Mouse (Mus musculus): Measurements from ENCODE around the gene Appl1.
A peak's percentile ranks its signal among the peaks of the same experiment; 100 is the strongest.

The Appl1 gene

DNA sequence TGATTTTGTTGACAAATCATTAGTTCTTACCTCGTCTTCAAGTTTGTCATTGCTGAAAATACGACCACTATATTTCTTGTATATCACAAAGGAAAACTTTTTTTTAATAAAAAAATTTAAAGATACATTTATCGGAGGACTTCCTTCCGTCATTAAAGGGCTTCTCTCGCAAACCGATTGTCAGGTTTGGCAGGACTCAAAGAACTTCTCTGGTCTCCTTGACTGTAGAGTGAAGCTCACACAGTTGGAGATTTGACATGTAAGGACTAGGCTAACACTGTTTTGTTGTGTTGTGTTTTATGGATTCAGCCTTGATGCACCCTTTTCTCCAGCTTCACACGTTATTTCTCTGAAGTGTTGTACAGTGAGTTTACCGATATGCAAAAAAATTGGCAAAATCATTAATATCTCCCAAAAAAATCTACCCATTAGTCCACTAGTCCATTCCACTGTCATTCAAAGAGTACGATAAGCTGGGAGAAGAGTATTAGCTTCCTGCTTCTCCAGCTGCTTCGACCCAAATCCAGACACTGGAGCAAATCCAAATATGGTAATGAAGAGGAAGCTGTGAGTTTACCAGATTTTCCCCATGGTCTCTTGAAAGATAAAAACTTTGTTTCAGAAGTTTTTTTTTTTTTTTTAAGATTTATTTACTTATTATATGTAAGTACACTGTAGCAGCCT, at the start of gene Appl1:
Gene Appl1, minus strand, starts transcription at position 127 of the 684 bp plus-strand sequence.
- no peak for DNase-seq (ENCODE audit: low read depth, low spot score)

DNA sequence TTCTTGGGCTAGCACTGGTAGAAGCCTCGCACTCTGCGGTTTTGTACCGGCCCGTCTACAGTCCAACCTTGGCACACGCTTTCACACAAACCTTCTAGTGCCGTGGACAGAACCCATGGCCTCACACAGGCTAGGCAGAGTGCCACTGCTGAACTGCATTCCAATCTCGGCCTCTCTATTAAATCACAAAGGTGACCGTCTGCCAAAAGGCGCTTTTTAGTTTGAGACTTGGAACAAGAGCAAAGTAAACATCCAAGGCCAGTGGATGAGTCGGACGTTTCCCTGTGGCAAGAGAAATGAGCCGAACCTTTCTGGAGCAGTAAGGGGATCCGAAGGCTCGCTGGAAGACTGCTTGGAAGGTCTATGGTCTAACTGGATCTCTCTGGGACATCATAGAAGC, 48.8 kb upstream of the Appl1 start:
- DNase-seq (ENCODE audit: low read depth, low spot score): no peak

DNA sequence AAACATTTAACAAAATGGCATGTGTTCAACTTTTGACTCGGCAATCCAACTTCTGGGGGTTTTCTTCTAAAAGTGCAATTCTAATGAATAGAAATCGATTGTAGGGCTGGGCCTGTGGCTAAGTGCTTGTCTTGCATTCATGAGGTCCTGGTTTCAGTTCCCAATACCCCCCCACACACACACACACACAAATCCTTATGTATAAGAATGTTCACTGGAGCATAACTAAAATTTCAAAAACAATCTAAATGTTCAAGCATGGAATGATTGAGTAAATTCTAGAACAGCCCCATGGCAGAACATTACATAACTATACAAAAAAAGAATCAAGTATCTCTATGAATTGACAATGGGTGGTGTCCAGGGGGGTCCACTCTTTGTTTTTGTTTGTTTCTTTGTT, 46.9 kb upstream of the Appl1 start:
- no peak for DNase-seq (ENCODE audit: low read depth, low spot score)

DNA sequence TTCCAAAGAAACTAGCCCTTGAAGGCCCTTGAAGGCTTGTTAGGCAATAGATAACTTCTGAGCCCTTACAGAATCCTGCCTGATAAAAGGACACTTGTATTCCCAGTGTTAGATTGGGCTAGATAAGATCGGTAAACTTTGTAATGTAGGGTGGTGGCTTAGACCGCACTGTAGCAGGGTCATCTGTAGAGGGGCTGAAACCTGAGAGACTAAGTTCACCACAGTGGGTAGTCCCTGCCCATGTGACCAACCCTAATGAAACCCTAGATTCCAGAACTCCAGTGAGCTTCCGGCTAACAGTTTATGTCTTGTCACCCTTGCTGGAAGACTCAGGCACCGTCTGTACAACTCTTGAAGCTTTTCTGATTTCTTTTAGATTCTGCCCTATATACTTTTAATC, 42.6 kb upstream of the Appl1 start:
- DNase-seq (ENCODE audit: low read depth, low spot score): no peak

DNA sequence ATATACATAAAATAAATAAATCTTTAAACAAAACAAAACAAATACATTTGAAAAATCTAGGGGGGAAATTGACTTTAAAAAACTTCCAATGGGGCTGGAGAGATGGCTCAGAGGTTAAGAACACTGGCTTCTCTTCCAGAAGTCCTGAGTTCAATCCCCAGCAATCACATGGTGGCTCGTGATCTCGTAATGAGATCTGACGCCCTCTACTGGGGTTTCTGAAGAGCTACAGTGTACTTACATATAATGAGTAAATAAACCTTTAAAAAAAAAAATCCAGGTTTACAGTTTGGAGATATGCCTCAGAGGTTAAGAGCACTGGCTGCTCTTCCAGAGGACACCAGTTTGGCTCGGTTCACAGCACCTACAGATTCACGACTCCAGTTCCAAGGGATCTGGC, 40.5 kb upstream of the Appl1 start:
- DNase-seq (ENCODE audit: low read depth, low spot score): no peak

DNA sequence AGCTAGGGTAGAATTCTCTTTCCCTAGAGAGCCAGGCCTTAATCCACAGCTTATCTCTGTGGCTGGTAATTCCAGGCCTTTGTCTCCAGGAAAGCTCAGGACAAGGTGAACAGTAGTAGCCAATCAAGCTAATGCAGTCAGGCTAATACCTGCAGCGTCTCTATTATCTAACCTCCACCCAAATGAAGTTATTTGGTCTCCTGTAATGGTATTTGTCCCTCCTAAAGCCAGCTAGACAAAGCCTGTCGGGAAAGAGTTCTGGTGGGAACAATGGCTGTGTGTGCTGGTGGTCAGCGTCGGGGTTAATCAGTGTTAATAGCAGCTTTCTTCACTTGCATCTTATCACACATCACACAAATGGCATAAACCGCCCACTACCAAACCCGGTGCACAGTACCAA, 34.9 kb upstream of the Appl1 start:
- DNase-seq (ENCODE audit: low read depth, low spot score): no peak

DNA sequence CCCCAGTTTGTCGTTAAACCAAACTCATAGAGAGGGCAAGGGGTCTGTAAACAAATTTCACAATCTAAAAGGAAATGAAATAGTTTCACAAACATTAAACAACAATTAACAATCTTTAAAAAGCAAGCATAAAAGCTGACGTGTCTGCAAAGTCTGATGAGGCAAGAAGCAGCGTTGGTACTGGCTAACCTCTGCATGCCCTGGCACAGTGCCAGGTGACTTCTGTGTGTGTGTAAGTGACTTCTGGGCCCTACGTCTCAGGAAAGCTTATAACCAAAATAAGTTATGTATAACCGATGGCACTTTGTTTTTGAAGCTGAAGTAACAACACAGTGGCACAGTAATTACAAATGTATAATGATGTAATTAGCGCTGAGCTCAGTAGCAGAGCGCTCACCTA, 33.9 kb upstream of the Appl1 start:
- DNase-seq (ENCODE audit: low read depth, low spot score): peak; percentile 19

DNA sequence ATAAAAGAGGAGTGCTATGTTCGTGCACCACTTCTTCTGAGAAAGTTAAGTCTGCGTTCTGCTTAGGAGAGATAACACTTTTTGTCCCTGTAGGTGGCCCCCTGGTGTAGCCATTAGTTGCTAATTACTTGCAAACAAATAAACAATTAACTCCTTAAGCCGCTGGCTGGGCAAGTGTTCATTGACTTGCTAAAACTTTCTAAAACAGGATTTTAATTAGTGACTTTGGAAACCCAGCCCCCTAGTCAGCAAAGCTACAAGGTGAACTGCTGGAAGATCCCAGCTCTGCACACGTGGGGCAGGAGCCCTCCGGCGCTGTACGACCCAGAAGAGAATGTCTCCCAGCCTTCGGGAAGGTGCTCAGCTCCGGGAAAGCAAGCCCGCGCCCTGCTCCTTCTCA, 29.4 kb upstream of the Appl1 start:
- peak; percentile 13 for DNase-seq (ENCODE audit: low read depth, low spot score)

DNA sequence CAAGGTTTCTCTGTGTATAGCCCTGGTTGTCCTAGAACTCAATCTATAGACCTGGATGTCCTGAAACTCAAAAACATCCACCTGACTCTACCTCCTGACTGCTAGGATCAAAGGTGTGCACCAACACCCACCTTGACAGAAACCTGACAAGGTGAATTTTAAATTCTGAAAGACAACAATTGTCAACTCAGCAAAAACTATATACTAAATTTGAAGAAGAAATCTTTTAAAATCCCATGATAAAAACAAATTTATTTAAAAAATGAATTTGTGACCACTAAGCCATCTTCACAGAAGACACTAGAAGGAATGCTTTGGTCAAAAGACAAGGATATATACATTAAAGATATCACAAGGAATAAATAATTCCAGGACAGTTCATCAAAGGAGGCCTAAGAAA, 25.2 kb upstream of the Appl1 start:
- DNase-seq (ENCODE audit: low read depth, low spot score): no peak

DNA sequence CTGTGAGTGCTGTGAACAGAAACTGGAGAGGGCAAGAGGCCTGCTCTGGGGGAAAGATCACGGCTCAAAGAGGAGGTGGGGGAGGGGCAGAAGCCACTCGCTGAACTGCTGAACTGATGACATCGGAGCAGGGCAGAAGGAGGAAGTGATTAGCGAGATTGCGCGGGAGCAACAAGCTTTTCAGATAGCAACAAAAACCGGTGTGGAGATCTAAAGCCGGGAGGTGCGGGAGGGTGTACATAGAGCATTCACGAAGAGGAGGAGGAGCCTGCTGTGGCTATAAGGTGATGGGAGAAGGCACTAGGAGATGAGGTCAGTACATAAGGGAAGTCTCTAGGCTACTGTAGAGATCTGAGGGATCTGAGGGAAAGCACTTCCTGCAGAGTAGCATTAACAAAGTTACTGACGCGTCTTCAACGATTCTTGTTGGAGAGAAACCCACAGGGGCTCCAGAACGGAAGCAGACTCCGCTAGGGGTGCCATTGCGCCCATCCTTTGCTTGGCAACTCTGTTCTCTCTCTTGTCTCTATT, 23.2 kb upstream of the Appl1 start, which contains the start of gene Hesx1:
Gene Hesx1, plus strand, starts transcription at position 206 of the 531 bp plus-strand sequence.
- peak; percentile 50 for DNase-seq (ENCODE audit: low read depth, low spot score)

DNA sequence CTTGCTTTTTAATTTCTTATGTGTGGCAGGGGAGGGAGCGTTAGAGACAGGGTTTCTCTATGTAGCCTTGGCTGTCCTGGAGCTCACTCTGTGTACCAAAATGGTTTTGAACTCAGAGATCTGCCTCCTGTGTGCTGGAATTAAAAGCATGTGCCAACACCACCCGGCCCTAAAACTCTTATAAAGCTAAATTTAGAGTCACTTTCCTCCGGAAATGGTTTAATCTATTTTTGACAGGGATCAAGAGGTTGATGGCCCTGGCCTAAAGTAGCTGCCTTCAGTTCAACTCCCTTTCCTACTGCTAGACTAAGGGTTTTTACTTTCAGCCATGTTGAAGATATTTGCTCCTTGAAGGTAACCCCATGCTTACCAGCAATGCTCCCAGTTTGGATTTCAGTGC, 22.4 kb upstream of the Appl1 start:
- DNase-seq (ENCODE audit: low read depth, low spot score): no peak

DNA sequence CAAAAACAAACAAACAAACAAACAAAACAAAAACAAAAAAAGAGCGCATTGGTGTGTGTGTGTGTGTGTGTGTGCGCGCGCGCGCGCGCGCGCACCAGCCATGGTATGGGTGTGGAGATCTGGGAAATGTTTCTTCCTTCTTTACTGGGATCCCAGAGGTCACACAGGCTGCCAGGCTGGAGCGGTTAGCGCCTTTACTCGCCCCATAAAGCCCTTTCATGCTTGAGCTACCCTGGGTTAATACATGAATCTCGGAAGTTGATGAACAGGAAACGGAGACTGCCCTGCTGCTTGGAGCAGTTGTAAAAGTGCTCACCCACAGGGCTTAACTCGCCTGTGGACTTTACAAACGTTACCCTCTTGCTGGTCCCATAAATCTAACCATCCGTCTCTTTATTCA, 20.6 kb upstream of the Appl1 start:
- DNase-seq (ENCODE audit: low read depth, low spot score): peak; percentile 61

DNA sequence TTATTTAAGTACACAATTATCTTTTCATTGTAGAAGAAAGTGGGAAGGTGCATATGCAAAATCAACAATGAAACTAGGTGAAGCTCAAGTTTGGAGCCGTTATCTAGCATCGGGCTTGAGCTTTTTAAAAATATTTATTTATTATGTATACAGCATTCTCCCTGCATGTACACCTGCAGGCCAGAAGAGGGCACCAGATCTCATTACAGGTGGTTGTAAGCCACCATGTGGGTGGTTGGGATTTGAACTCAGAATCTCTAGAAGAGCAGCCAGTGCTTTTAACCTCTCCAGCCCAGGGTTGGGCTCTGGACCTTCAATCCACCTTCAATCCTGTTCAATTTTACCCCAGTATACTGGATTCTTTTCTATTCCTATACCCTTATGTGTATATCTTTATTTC, 17.7 kb upstream of the Appl1 start:
- no peak for DNase-seq (ENCODE audit: low read depth, low spot score)

DNA sequence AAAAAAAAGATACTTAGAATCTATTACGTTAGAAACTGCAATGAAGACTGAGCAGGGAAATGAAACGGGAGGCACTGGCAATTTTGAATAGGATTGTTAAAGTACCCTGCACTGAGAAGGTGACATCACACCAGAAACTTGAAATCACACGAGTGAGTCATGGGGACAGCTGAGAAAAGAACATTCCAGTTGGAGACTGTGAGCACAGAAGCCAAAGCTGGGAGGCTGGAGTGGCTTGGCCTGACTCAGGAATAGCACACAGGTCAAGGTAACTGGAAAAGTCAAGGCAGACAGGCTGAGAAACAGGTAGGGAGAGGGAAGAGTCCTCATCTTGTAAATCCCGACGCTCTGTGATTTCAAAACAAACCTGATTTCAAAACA, 11.1 kb upstream of the Appl1 start:
- DNase-seq (ENCODE audit: low read depth, low spot score): no peak

DNA sequence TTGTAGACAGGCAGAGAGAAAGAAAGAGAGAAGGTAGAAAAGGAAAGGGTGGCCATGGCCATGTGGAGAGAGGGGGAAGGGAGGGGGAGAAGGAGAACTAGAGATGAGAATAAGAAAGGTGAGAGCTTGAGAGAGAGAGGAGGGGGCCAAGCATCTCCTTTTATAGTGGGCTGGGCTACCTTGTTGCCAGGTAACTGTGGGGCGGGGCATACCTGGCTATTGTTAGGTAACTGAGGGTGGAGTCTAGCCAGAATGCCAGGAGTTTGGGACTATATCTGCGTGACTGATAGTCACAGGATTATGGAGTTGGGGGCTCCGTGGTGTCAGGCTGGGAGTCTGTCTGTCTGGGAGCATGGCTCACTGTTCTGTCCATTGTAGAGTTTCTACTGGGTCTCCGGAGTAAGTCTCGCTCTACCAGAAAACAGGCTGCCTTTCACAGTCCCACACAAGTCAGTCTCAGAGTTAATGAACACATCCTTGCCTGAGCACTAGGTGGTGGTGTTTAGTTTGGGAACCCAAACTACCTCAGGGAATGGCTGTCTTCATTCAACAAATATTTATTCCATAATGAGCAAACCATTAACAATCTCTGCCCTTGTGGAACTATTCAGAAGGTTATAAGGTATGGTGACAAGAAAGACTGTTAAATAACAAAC, 10.6 kb upstream of the Appl1 start:
- no peak for DNase-seq (ENCODE audit: low read depth, low spot score)

DNA sequence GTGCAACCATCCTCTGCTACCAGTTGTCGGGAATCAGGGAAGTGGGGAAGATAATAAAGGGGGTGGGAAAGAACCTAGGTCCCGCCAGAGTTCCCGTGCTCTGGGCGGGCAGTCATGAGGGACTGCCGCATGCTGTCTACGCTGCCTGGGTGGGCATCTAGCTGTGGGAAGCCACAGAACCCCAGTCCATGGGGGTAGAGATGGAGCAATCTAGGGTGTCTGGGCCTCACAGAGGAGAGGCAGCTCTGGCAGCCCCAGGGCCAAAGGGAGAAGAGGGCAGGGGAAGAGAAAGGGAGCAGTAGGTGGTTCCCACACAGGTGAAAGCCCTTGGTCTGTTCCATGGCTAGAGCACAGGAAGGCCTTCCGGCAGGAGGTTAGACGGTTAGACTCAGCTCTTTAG, 10.0 kb upstream of the Appl1 start:
- DNase-seq (ENCODE audit: low read depth, low spot score): no peak

DNA sequence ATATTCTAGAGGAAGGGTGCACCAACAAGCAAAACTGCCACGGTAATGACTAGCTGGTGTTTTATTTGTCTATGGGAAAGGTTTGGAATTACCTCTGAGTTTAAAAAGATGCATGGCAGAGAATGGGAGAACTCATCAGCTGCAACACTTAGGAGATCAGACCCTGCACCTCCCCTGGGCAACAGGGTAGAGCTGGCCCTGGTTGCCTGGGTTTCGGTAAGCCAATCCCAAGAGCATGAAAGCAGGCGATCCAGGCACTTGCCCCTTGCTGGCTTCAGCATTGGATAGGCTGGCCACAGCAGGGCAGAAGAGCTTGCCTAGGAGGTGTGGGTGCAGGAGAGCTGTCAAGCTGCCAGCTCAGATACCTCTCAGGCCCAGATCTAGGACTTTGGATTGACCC, 8.8 kb upstream of the Appl1 start:
- no peak for DNase-seq (ENCODE audit: low read depth, low spot score)

DNA sequence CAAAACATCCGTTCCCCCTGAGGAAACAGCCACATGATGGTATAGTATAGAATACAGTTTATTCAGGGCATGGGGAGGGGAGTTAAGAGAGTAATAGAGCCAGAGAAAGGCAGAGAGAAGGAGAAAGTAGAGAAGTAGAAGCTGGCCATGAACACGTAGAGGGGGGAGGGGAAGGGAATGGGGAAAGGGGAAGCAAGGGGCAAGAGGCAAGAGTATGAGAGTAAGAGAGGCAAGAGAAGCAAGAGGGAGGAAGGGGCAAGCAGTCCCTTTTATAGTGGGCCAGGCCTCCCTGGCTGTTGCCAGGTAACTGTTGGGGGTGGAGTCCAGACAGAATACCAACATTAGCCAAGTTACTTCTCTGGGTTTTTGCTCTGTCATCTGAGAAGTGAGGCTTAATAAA, 6.5 kb upstream of the Appl1 start:
- DNase-seq (ENCODE audit: low read depth, low spot score): no peak

DNA sequence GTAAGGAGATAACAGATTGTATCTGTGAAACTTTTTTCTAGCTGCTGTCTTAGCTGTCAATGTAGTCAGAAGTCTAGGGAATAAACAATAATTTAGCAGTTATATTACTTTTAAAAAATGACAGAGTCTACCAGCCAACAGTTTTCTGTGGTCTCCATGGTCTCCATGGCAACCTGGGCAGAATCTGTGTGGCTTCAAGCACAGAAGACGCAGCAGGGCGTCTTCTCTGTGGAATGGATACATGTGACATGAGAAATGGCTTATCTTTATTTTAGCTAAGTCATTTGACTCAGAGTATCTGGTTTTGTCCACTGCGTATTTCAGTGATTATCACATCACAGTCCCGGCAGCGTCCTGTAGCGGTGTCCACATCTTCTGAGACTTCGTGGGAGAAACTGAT, 5.2 kb upstream of the Appl1 start:
- no peak for DNase-seq (ENCODE audit: low read depth, low spot score)

DNA sequence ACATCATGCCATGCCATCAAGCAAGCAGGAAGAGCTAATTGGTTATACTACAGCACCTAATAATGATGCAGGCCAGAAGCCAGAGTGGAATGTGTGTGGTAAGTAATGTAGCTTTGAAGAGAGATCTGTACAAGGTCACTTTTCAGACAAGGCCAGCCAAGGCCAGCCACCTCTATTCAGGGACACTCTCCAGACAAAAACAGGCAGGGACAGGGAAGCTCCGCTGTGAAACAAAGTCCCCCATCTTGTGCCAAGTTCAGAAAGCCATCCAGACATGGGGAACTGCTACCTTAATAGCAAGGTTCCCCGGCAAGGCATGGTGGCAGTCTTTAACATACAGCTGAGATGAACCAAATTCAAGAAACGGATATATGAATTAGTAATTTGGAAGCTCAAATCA, 4.5 kb upstream of the Appl1 start:
- DNase-seq (ENCODE audit: low read depth, low spot score): no peak

DNA sequence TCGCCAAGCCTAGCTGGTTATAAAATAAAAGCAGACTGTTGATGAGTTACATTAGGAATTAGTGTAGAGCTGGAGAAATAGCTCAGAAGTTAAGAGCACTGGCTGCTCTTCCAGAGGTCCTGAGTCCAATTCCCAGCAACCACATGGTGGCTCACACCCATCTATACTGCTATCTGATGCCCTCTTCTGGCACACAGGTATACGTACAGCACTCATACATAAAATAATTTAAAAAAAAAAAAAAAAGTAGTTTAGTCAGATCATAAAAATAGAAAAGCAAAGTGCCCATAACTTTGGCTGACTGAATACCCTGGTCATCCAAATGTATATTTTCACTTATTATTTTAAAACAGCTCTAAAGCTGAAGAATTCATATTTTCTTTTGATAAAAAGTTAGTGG, 2.1 kb upstream of the Appl1 start:
- DNase-seq (ENCODE audit: low read depth, low spot score): no peak

DNA sequence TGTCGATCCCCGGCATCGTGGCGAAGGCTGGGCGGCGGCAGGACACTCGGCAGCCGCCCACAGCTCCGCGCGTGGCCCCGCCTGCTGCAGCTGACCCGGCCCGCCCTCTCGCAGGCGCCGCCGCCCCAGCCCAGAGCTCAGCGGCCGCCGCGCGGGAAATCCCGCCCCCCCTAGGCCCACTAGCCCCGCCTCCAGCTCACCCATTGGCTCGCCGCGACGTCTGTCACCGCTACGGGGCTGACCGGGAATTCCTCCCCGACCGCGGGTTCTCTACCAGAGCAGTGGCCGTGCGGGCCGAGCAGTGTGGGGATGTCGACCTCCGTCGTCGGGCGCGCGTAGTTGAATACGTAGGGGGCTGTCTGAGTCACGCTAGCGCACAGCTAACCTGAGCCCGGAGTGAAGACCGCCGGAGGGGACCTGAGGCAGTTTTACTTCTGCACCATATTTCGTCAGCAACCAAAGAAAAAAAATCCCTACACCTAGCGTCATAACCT, 546 bp downstream of the Appl1 start:
- DNase-seq (ENCODE audit: low read depth, low spot score): peak; percentile 94

DNA sequence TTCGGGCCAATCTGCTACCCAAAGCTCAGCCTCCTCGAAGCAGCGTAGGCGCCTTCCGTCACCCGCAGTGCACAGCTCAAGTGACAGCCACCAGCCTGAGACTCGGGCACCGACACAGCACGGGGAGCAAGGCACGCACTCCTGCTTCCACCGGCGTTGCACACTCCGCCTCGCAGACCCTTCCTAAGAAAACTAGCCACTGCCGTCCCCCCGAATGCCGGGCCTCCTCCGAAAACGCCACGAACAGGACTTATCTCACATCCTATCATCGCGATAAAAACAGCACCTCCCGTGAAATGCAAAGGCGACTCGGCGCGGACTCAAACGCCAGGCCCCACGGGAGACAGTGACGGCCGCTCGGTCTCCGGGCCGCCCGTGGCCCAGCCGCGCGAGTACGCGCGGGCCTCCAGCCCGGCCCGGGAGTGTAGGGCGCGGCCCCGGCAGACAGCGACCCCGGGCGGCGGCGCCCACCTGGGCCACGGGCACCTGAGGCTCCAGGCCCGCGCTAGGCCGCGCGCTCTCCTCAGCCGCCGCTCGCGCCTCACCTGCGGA, 1.1 kb downstream of the Appl1 start:
- DNase-seq (ENCODE audit: low read depth, low spot score): peak; percentile 57
